Mouse (Mus musculus): ENCODE results near the gene Clip2. TPM values are rescaled to one million over a fixed set of nuclear protein-coding genes. Genes with fewer than 3 reads are reported as not detected.

The Clip2 gene
- polyA plus RNA-seq, 1 experiment from 2014 or later, result 11.4 TPM

DNA sequence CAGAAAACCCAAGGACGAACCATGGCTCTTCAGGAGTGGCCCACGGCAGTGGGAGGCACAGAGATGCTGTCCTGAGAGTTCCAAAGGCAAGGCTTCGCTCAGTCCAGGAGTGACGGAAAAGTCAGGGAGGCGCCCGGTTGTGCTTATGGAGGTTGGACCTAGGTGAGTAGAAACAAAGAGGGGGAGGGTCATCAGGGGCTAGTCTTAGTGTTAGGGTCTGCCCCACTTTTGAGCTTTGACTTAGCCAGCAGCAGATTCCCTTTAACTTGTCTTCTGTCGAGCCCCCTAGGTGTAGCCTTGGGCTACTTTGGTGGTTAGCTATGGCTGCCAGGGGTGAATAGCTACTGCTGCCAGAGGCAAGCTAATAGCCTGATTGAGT is 7.8 kb upstream of the Clip2 start, which contains the start of gene Syna:
Gene Syna (minus strand): TSS at position 101 of the 379 bp plus-strand sequence.
- Histone ChIP-seq H3K4me1 (peaks cover 11% of the 10 kb centered on the region), H3K27me3 (no peaks in the 10 kb centered on the region), H3K9ac (replicated peaks) (no peak within 1 kb of the TSS), H3K36me3 (no peaks in the 10 kb centered on the region), H3K9me3 (no peaks in the 10 kb centered on the region), H3K27ac (replicated peaks) (no peak within 1 kb of the TSS), H3K4me3 (no peak within 1 kb of the TSS), H3K4me2 (replicated peaks) (no peak within 1 kb of the TSS)
- no peak for ATAC-seq (ENCODE audit: low FRiP score, low read depth)
- WGBS, result 92% methylated on average over 7 of the region's 7 CpGs

DNA sequence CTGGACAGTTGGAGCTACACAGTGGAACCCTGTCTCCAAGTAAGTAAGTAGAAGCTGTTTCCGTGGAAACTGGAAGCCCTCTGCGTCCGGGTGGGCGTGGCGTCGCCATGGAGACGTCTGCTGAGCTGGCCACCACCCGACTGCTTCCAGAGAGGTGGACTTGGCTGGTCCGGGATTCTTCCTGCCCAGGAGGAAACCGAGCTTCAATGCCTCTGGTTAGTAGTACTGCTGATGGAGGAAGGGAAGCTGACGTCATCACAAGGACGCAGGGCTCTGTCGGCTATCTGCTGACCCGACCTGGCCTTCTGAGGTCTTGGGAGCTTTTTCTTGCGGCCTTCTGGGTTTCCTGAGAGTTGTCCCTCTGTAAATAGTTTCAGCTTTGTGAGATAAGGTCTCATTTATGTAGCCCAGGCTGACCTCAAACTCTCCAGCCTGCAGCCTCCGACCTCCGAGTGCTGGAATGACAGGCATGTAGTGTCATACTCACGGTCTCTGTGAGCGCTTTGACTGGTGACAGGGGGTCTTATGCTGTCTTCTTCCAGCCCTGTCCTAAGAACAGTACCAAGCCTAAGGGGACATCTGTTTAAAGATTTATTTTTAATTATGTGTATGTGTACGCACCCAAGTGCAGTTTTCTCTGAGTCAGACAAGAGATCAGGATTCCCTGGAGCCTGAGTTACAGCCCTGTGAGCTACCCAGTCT is 3.4 kb upstream of the Clip2 start:
- H3K36me3 ChIP-seq, result no peaks in the 10 kb centered on the region
- no peak overlapping the region for H3K9ac ChIP-seq (replicated peaks)
- H3K27ac ChIP-seq (replicated peaks), result 0 out of 2 replicates have a peak overlapping the region, but pooled peaks have one; percentile 25
- peak overlapping the region; percentile 12; the same call in 1 of the 2 replicates for H3K4me3 ChIP-seq
- peak; percentile 50; the same call in 1 of the 2 replicates for ATAC-seq (ENCODE audit: low FRiP score, low read depth)
- no peaks in the 10 kb centered on the region for H3K9me3 ChIP-seq
- peak overlapping the region; percentile 39 for H3K4me2 ChIP-seq (replicated peaks)
- H3K27me3 ChIP-seq, result no peaks in the 10 kb centered on the region
- 12% methylated on average over 20 of the region's 20 CpGs for WGBS
- peaks cover 29% of the 10 kb centered on the region for H3K4me1 ChIP-seq

DNA sequence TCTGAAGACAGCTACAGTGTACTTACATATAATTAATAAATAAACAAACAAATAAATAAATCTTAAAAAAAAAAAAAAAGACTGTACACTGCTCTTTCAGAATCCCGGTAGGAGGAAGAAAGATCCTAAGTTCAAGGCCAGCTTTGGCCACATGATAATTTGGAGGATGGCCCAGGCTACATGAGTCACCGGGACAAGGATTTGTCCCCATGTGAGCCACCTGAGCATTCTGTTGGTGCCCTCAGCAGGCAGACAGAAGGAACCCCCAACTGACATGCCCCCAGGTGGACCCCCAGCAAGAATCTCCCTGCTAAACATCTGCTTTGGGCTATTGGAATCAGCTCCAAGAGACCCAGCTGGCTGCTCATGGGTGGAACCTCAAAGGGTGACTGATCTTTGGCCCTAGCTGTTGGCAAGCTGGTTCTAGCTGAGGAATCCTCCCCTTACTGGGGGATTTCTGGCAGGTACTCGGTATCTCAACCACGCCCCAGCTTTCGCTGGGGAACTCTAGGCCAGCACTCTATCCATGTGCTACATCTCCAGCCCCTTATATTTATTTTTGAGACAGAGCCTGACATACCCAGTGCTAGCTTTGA is 1.8 kb upstream of the Clip2 start:
- Histone ChIP-seq H3K9me3 (no peaks in the 10 kb centered on the region), H3K4me2 (replicated peaks) (no peak overlapping the region), H3K27ac (replicated peaks) (no peak overlapping the region), H3K4me1 (peaks cover 40% of the 10 kb centered on the region), H3K36me3 (0 out of 2 replicates have a peak, but pooled peaks cover 3% of the 10 kb centered on the region), H3K4me3 (no peak overlapping the region), H3K27me3 (no peaks in the 10 kb centered on the region), H3K9ac (replicated peaks) (no peak overlapping the region)
- ATAC-seq (ENCODE audit: low FRiP score, low read depth), result no peak
- 85% methylated on average over 5 of the region's 5 CpGs for WGBS

DNA sequence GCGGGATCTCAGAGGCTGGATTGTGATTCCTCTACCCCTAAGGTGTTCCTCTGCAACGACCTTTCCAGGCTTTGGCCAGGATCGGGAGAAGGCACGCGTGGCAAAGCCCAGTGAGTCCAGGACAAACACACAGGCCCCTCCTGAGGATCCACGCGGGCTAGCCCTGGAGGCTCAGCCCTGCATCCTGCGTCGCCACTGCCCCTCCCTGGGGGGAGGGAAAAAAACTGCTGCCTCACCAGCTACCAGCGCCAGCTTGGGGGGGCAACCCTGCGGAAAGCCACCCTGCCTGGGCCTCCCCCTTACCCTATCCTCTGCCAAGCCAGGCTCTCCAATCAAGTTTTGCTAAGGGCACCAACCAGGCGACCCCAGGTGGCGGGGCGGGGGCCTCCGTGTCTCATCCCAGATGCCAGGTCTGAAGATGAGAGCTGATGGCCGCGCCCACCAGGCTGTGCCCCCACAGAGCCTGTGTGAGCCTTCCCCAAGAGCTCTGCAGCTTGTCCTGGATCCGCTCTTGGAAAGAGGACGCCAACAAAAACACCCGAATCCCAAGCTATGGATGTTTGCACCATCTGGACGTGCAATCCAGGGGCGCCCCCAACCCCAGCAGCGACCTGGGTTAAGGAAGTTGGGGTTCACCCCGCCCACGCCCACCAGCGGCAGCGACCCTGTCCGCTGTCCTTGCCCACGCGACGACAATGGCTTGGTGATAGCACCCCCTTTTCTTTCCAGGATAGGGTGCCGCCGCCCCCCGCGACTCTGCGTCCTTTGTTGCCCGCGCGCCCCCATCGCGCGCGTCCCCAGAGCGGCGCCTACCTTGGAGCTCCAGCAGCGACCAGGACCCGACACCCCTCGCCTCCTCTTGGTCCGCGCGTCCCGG is 763 bp downstream of the Clip2 start:
- H3K27ac ChIP-seq (replicated peaks), result peak overlapping the region; percentile 99
- H3K4me2 ChIP-seq (replicated peaks), result peak overlapping the region; percentile 89
- under 1% methylated on average over 50 of the region's 52 CpGs for WGBS

DNA sequence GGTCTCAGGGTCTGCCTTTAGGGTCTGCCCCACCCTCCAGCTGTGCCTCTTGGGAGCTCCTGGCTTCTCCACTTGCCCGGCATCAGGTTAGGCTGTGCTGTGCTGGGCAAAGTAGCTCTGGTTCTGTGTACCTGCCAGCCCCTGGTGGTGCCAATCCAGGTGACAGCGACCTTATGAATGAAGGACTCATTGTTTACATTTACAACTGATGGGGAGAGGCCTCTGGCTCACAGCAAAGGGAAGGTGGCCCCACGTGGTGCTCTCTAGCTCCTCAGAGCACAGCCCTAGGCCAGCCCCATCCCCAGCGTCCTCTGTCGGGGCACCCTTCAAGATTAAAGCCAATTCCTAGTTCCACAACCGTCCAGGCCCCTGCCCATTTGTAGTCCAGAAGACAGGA is 1.4 kb downstream of the Clip2 start:
- Histone ChIP-seq H3K36me3 (0 out of 2 replicates have a peak, but pooled peaks cover 3% of the 10 kb centered on the region), H3K27ac (replicated peaks) (peak overlapping the region; percentile 99), H3K4me1 (peaks cover 62% of the 10 kb centered on the region), H3K27me3 (no peaks in the 10 kb centered on the region), H3K9ac (replicated peaks) (peak overlapping the region; percentile 97), H3K4me2 (replicated peaks) (peak overlapping the region; percentile 89), H3K4me3 (peak overlapping the region; percentile 89), H3K9me3 (no peaks in the 10 kb centered on the region)
- WGBS, result 12% methylated on average over 6 of the region's 6 CpGs
- ATAC-seq (ENCODE audit: low FRiP score, low read depth), result no peak

More for the DNA sequence above, 763 bp downstream of the Clip2 start:
- ATAC-seq (ENCODE audit: low FRiP score, low read depth), result peak; percentile 12; the same call in 1 of the 2 replicates
- H3K4me3 ChIP-seq, result peak overlapping the region; percentile 89
- H3K9me3 ChIP-seq, result no peaks in the 10 kb centered on the region
- H3K27me3 ChIP-seq, result no peaks in the 10 kb centered on the region
- peaks cover 60% of the 10 kb centered on the region for H3K4me1 ChIP-seq
- 0 out of 2 replicates have a peak, but pooled peaks cover 3% of the 10 kb centered on the region for H3K36me3 ChIP-seq
- H3K9ac ChIP-seq (replicated peaks), result peak overlapping the region; percentile 97

DNA sequence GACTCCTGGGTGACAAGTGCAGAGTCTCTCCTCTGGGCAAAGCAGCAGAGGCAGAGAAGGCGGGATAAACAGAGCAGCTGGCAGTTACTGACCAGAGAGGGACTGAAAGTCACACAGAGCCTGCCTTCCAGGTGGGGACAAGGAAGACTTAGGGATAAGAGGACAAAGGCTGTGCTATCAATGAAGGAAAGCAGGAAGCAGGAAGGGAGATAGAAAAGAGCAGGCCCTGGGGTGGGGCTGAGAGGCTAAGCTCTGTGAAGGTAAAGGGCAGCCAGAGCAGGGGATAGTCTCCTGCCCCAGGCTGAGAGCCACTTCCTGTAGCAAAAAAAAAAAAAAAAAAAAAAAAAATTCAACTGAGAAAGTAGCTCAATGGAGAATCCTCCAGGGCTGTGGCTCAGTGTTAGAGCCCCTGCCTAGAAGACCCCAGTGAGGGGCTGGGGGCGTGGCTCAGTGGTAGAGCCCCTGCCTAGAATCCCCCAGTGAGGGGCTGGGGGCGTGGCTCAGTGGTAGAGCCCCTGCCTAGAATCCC is 2.5 kb downstream of the Clip2 start:
- Histone ChIP-seq H3K4me3 (no peak overlapping the region), H3K4me1 (peaks cover 50% of the 10 kb centered on the region)

DNA sequence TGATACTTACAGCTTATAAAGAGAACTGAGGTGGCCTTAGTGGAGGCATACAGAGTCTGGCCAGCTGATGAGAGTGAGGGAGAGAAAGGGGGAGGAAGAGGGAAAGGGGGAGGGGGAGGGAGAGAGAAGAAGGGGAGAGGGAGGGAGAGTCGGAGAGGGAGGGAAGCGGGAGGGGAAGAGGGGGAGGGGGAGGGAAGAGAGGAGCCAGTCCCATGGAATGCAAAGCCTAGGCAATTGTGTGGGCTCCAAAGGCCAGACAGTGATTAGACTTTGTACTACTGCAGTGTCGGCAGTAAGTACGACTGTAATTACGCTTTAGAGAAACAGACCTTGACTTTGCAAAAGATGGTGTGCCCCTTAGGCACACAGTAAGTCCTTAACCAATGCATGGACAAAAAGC is 3.9 kb downstream of the Clip2 start:
- peaks cover 50% of the 10 kb centered on the region for H3K4me1 ChIP-seq
- H3K27ac ChIP-seq (replicated peaks), result 0 out of 2 replicates have a peak overlapping the region, but pooled peaks have one; percentile 20
- H3K4me3 ChIP-seq, result no peak overlapping the region
- ATAC-seq (ENCODE audit: low FRiP score, low read depth), result no peak
- 54% methylated on average over 5 of the region's 5 CpGs for WGBS
- H3K36me3 ChIP-seq, result 0 out of 2 replicates have a peak, but pooled peaks cover 7% of the 10 kb centered on the region
- H3K9me3 ChIP-seq, result no peaks in the 10 kb centered on the region
- H3K9ac ChIP-seq (replicated peaks), result no peak overlapping the region
- no peaks in the 10 kb centered on the region for H3K27me3 ChIP-seq
- H3K4me2 ChIP-seq (replicated peaks), result no peak overlapping the region

More for the DNA sequence above, 2.5 kb downstream of the Clip2 start:
- ATAC-seq (ENCODE audit: low FRiP score, low read depth), result no peak
- H3K9me3 ChIP-seq, result no peaks in the 10 kb centered on the region
- H3K9ac ChIP-seq (replicated peaks), result no peak overlapping the region
- no peak overlapping the region for H3K27ac ChIP-seq (replicated peaks)
- 0 out of 2 replicates have a peak, but pooled peaks cover 3% of the 10 kb centered on the region for H3K36me3 ChIP-seq
- H3K27me3 ChIP-seq, result no peaks in the 10 kb centered on the region
- H3K4me2 ChIP-seq (replicated peaks), result peak overlapping the region; percentile 89; the same call in 1 of the 2 replicates
- WGBS, result 89% methylated on average over 3 of the region's 3 CpGs

DNA sequence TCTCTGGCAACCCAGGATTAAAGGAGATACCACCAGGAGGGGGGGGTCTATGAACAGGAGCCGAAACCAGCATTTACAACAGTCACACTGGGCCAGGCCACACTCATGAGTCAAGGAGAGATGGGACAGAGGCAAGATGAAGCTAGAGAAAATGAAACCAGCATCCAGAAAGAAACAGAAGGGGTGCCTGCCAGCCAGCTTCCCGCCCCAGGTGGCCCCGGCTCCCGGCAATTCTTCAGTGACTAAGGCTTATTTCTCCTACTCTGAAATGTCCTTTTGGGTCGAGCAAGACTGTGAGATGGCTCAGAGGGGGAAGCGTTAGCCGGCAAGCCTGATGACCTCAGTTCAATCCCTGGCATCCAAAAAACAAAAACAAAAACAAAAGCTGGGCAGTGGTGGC is 5.4 kb downstream of the Clip2 start:
- H3K4me1 ChIP-seq, result peaks cover 47% of the 10 kb centered on the region
- WGBS, result 86% methylated on average over 7 of the region's 7 CpGs
- 0 out of 2 replicates have a peak, but pooled peaks cover 7% of the 10 kb centered on the region for H3K36me3 ChIP-seq
- H3K4me3 ChIP-seq, result no peak overlapping the region
- H3K27ac ChIP-seq (replicated peaks), result no peak overlapping the region
- H3K9ac ChIP-seq (replicated peaks), result peak overlapping the region; percentile 6; the same call in 1 of the 2 replicates
- no peak for ATAC-seq (ENCODE audit: low FRiP score, low read depth)
- H3K9me3 ChIP-seq, result no peaks in the 10 kb centered on the region
- no peak overlapping the region for H3K4me2 ChIP-seq (replicated peaks)
- no peaks in the 10 kb centered on the region for H3K27me3 ChIP-seq

DNA sequence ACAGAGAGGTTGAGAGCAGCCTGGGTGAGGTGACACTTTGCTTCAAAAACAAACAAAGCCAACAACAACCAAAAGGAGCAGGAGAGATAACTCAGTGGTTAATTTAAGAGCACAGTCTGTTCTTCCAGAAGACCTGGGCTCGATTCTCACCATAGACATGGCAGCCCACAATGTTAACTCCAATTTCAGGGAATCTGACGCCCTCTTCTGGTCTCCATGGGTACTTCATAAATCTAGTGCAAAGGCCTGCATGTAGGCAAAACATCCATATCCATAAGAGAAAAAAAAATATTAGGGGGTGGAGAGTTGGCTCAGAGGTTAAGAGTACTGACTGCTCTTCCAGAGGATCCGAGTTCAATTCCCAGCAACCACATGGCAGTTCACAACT is 7.0 kb downstream of the Clip2 start:
- Histone ChIP-seq H3K9ac (replicated peaks) (no peak overlapping the region), H3K4me1 (peaks cover 39% of the 10 kb centered on the region), H3K9me3 (no peaks in the 10 kb centered on the region), H3K27ac (replicated peaks) (no peak overlapping the region), H3K4me3 (no peak overlapping the region), H3K4me2 (replicated peaks) (no peak overlapping the region), H3K36me3 (0 out of 2 replicates have a peak, but pooled peaks cover 7% of the 10 kb centered on the region), H3K27me3 (no peaks in the 10 kb centered on the region)
- no peak for ATAC-seq (ENCODE audit: low FRiP score, low read depth)
- WGBS, result 55% methylated on average over 3 of the region's 3 CpGs

DNA sequence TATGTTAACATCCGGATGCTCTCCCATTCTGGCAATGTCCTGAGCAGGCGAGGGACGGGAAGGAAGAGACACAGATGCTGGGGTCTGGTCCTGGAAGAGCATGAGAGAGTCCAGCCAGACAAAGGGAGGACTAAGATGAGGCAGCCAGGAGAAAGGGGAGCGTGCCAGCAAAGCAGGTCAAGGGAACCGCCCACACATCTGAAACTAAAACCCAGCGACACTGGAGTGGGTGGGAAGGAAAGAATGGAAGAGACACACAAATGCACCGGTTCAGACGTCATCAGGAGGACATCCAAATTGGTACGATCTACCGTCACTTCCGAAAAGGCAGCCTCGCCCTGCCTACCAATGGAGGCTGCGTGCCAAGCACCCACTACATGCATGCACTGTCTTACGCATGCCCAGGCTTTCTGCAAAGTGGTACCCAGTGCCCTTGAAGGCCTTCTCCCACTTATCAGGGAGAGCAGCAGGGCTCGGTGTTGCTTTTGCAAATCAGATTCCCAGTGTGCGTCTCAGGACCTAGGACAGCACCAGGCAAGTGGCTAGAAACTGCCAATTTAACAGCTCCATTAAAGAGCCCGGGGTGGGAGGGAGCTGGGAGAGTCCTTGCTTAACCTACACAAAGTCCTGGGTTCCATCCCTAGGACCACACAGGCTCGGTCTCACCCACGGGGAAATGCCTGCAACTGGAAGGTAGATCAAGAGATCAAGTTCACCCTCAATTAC is 7.6 kb downstream of the Clip2 start:
- H3K4me2 ChIP-seq (replicated peaks), result no peak overlapping the region
- WGBS, result 71% methylated on average over 19 of the region's 19 CpGs
- H3K4me1 ChIP-seq, result peaks cover 42% of the 10 kb centered on the region
- no peak for ATAC-seq (ENCODE audit: low FRiP score, low read depth)
- no peak overlapping the region for H3K9ac ChIP-seq (replicated peaks)
- H3K36me3 ChIP-seq, result 0 out of 2 replicates have a peak, but pooled peaks cover 7% of the 10 kb centered on the region
- no peaks in the 10 kb centered on the region for H3K9me3 ChIP-seq
- H3K4me3 ChIP-seq, result no peak overlapping the region
- no peaks in the 10 kb centered on the region for H3K27me3 ChIP-seq
- H3K27ac ChIP-seq (replicated peaks), result no peak overlapping the region

DNA sequence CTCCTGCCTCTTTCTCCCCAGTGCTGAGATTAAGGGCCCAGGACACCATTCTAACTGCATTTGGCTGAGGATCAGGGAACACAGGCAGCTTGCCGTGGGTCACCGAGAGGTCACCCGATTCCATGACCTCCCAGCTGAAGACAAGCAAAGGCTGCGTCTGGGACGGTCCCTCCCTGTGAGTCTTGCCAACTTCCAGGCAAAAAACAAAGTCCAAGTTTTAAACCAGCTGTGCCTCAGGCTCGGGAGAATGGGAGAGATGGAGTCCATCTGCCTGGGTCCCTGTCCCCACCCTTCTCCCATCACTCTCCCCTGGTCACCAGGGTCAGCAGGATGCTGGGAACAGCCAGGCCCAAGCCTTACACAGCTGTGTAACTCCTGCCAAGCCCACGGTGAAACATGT is 10.6 kb downstream of the Clip2 start:
- H3K27ac ChIP-seq (replicated peaks), result no peak overlapping the region
- no peaks in the 10 kb centered on the region for H3K27me3 ChIP-seq
- no peak for ATAC-seq (ENCODE audit: low FRiP score, low read depth)
- H3K9me3 ChIP-seq, result no peaks in the 10 kb centered on the region
- no peak overlapping the region for H3K4me3 ChIP-seq
- H3K9ac ChIP-seq (replicated peaks), result no peak overlapping the region
- H3K36me3 ChIP-seq, result peaks cover 27% of the 10 kb centered on the region; the same call in 1 of the 2 replicates
- 29% methylated on average over 7 of the region's 7 CpGs for WGBS
- H3K4me1 ChIP-seq, result peaks cover 20% of the 10 kb centered on the region
- no peak overlapping the region for H3K4me2 ChIP-seq (replicated peaks)

All from midbrain, embryonic 12.5 days (tissue).